Mouse (Mus musculus) G1E (cell line): ENCODE measurements around the gene Naaa.

Experiments used
- CTCF ChIP-seq: IDR thresholded peaks from 2 replicates; pipeline ENCODE4 v1.5.1; 2012; ENCODE audit warnings: low read depth, low read length, inconsistent platforms, mixed read lengths
- GATA1 ChIP-seq: IDR thresholded peaks from 2 replicates; pipeline ENCODE4 v1.6.1; 2012; ENCODE audit warnings: borderline replicate concordance, low read length, inconsistent platforms, mixed read lengths
- POLR2AphosphoS5 ChIP-seq: IDR thresholded peaks from 2 replicates; pipeline ENCODE4 v1.6.1; 2012; ENCODE audit warnings: low read depth, low read length, inconsistent platforms; ENCODE audit not compliant: insufficient replicate concordance

DNA sequence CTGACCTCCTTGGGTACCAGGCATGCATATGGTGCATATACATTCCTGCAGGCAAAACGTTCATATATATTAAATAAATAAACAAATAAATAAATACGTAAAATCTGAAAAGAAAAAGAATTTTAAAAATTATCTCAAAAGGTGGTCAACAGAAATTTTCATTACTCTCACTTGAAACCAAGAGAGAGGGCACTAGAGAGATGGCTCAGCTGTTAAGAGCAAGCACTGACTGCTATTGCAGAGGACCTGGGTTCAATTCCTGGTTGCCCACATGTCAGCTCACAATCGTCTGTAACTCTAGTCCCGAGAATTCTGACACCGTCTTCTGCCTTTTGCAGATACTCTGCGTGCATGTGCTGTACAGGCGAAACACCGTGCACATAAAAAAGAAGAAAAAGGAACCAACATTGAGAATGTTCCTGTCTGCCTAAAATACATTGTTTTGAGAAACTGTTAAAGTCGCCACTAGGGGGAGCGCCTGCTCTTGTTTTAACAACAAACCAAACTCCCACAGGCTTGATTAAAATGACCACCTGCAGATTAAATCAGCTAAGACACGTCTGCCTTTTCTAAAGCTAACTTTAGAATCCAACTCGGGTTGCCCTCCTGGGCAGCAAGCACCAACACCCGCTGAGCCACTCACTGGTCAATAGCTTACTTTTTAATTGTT lies 34.2 kb upstream of the Naaa start:
- no peak for TF ChIP-seq CTCF
- no peak for TF ChIP-seq GATA1
- no peak for TF ChIP-seq POLR2AphosphoS5
